Mouse (Mus musculus) lung, adult 2 months (tissue): ENCODE results near the gene Hdhd5.

Experiments
- CTCF ChIP-seq: fragments of 200-500 bp; IDR thresholded peaks from 2 replicates; pipeline ENCODE4 v1.5.1; 2011; ENCODE audit warnings: mild to moderate bottlenecking, low read length, control low read depth; ENCODE audit not compliant: insufficient read depth
- POLR2A ChIP-seq: fragments of 200-500 bp; IDR thresholded peaks from 2 replicates; pipeline ENCODE4 v1.6.1; 2011; ENCODE audit warnings: low read depth, mild to moderate bottlenecking, control low read depth, low read length, borderline replicate concordance; ENCODE audit errors: extremely low read depth

DNA sequence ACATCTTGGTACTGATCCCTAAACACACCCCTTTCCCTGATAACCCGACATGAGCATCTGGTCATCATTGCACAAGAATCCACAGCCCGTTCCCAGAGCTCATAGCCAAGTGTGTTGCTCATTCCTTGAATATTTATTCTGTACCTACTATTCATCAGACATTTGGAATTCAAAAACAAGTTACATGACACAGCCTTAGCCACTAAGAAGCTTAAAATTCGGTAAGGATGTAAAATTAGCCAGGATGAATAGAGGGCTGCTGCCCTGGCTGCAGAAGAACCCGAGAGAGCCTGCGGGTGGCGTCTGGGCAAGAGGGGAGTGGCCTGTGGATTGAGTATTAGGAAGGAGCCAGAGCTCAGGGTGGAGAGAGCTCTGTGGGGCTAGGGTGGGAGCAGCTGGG, 48.4 kb downstream of the Hdhd5 start:
- TF ChIP-seq CTCF (no peak), POLR2A (no peak)
